Mouse (Mus musculus): ENCODE results near the gene Paqr9.
A peak's percentile ranks its signal among the peaks of the same experiment; 100 is the strongest.

Gene Paqr9

GRCm38 (mm10) chr9:95544598-95544997 lies 14.9 kb upstream of the Paqr9 start:
- DNase-seq (ENCODE audit: low spot score in 2 of 2): no peak

- no peak for DNase-seq (ENCODE audit: low spot score in 2 of 2)
Observed at GRCm38 (mm10) chr9:95546679-95547078, 12.8 kb upstream of the Paqr9 start.

- DNase-seq (ENCODE audit: low spot score in 2 of 2): no peak
Observed at GRCm38 (mm10) chr9:95549626-95550411, 9.6 kb upstream of the Paqr9 start.

DNA sequence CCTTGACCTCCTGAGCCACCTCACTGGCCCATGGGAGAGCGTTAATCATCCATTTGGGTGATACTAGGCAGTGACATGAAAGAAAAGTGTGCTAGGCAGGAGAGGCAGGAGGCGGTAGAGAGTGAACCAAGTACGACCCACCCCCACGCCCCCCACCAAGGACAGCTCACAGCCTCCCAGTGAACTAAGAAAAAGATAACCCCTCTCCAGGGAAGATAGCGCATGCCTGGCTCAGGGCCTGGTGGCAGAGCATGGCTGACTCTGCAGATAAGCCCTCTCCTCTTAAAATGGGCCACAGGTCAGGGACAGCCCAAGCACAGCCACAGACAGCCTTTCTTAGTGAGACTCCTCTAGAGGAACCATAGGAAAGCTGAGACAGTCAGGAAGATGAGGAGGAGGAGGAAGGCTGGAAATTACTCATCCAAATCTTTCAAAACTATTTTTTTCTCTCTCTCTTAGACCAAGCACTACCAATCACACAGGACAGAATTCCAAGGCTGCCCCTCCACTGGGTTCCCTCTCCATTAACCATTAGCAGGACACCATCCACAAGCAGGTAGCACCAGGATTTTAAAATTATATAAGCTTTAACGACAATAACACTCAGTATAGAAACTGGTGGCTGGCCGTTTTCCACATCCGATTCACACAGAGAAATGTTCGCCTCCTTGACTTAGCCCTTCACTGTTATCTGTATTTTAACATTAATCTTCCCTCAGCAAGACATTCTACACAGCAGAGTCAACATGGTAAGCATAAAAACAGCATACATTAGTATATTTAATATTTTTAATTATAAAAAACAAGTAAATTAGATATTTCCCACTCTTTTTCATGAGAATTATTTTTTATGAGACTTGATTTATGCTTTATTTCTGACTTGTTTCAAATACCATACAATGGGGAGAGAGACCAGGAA lies 8.3 kb upstream of the Paqr9 start:
- DNase-seq (ENCODE audit: low spot score in 2 of 2): no peak

GRCm38 (mm10) chr9:95552175-95552705 lies 7.2 kb upstream of the Paqr9 start:
- DNase-seq (ENCODE audit: low spot score in 2 of 2): no peak

GRCm38 (mm10) chr9:95554231-95555221 lies 4.9 kb upstream of the Paqr9 start:
- DNase-seq (ENCODE audit: low spot score in 2 of 2): no peak

DNA sequence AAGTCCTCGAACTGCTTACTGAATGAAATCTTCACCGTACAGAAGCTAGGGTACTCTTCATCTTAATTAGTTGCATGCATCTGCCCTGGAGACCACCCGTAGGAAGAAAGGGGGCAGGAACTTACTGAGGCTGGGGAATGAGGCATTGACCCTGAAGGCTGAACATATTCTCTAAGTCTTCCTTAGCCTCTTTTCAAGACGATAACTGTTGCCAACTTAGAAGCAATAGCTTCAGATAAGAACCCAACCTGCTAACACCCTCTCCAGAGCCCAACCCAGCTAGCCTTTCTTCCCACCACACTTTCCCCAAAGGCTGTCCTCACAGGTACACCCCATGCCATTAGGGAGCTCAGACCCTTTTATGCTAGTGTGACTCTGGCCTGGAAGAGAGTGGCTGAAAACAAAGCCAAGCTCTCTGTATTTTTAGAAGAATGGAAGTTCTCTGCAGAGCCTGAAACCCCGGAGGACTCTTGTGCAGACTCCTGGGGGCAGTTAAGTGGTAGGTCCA lies 4.2 kb upstream of the Paqr9 start:
- DNase-seq (ENCODE audit: low spot score in 2 of 2): no peak

DNA sequence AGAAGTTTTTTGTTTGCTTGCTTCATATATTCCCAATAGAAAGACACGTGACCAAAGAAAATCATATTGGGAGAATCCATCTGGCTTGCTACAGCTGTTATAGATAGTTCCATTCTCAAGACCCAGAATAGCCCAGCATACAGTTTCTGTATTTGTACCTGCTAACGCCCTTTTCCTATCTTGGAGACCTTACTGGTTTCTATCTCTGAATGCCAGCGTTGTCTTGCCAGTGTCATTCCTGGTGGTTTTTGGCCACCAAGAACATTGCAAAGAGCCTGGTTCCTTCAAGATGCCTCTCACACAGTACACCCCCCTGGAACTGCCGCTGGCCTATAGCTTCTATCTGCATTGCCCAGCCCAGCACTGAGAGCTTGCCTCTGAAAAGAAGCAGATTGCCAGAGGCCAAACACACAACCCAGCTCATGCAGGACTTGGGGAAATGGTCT lies 3.4 kb upstream of the Paqr9 start:
- no peak for DNase-seq (ENCODE audit: low spot score in 2 of 2)

DNA sequence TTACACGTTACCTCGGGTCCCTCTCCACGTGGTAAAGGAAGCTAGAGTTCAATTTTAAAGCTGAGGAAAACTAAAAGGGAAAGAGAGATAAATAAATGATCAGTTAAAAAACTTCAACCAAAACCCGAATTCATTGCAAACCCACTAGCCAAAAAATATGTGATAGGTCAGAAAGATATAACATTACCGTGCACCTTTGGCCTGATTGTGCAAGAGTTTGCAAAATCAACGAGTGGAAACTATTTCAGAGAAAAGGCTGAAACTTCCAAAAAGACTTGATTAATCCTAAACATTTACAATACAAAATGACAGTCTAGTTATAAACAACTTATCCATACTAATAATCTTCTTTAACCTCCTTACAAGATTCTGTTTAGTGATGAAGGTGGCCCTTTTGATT lies 1.7 kb upstream of the Paqr9 start:
- DNase-seq (ENCODE audit: low spot score in 2 of 2): no peak

- no peak for DNase-seq (ENCODE audit: low spot score in 2 of 2)
Observed at GRCm38 (mm10) chr9:95558726-95559058, 765 bp upstream of the Paqr9 start.

- peak in 1 of 2 experiments; percentile 3 for DNase-seq (ENCODE audit: low spot score in 2 of 2)
Observed at GRCm38 (mm10) chr9:95559936-95560735, 679 bp downstream of the Paqr9 start.

DNA sequence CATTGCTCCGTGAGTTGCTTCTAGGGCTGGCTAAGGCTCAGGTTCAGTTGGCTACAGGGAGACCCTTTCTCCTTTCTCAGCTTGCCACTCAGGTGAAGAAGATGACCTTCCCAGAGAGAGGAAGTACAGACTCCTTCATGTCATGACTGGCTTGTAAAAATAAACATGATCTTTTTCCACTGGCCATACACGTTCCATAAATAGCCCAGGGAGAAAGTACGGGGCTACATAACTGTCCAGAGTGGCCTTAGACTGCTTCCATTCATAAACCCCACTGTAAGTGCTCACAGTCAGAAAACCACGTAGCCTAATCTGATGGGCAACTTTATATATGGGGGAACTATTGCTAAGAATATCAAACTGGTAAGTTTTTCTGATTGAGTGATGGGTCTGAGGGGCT lies 4.6 kb downstream of the Paqr9 start:
- no peak for DNase-seq (ENCODE audit: low spot score in 2 of 2)

GRCm38 (mm10) chr9:95566394-95566793 lies 6.9 kb downstream of the Paqr9 start:
- no peak for DNase-seq (ENCODE audit: low spot score in 2 of 2)

DNA sequence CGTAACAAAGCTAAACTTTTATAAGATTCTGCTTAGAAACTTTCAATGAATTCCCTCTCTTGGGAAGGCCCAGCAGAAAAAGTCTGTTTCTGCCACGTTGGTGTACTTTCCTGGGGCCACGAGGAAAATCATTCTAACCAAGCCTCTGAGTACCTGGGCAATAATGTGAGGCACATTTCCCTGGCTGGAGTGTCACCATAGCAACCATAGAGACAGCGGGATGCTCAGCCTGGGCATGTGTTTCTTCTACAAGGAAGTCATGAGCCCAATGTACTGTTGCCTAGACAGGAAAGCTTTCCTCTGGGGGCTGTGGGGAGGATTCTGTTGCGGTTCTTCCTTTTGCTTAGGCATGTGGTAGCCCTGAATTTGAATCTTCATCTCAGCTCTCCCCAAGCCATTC lies 7.5 kb downstream of the Paqr9 start:
- DNase-seq (ENCODE audit: low spot score in 2 of 2): no peak

- DNase-seq (ENCODE audit: low spot score in 2 of 2): no peak
Observed at GRCm38 (mm10) chr9:95569249-95569648, 9.8 kb downstream of the Paqr9 start.

- no peak for DNase-seq (ENCODE audit: low spot score in 2 of 2)
Observed at GRCm38 (mm10) chr9:95569966-95570365, 10.5 kb downstream of the Paqr9 start.

DNA sequence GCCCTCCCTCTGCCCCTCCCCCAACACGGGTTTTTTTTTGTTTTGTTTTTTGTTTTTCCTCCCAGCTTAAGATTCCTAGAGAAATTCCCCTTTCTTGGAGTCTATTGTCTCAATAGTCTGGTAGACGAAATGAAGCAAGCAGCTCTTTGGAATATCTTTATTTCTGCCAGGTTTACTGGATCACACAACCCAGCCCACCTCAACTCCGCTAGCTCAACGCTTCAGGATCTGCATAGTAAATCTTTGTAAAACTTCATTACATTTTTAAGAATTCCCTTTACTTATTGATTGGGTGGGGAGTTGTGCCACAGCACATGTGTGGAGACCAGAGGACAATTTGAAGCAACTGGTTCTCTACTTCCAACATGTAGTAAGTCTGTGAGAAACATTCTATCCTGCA lies 11.1 kb downstream of the Paqr9 start:
- DNase-seq (ENCODE audit: low spot score in 2 of 2): no peak

DNA sequence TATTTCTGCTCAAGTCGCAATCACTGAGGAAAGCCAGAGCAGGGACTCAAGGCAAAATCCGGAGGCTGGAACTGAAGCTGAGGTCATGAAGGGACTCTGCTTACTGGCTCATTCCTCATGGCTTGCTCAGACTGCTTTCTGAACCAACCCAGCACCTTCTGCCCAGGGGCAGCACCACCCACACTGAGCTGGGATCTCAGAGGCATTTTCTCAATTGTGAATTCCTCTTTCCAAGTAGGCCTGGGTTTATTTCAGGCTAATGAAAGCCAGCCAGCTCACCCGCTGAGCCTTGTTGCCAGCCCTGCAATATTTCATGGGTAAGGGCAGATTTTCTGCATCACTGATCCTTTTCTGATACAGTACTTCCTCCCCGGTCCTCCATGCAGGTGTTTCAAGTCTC lies 12.0 kb downstream of the Paqr9 start:
- no peak for DNase-seq (ENCODE audit: low spot score in 2 of 2)

DNA sequence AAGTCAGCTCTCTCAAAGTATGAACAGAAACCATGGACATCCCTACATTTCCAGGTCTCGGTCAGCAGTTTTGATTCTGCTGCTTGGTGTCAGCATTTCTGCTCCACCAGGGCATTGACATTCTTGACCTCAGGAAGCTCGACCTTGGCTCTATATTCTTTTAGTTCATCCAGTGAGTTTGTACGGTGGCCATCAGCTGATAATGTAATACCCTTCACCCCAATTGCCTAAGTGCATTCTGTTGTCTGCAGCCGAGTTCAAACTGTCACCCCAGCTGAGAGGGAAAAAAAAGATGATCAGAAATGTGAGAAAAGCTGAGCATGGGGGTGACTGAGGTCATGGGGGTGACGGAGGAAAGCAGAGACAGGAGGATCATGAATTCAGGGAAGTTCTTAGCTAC lies 13.1 kb downstream of the Paqr9 start:
- DNase-seq (ENCODE audit: low spot score in 2 of 2): no peak

- no peak for DNase-seq (ENCODE audit: low spot score in 2 of 2)
Observed at GRCm38 (mm10) chr9:95574116-95574515, 14.7 kb downstream of the Paqr9 start.
